Mouse (Mus musculus) cerebellum, adult 2 months (tissue): ENCODE measurements around the gene Arhgap19.

ENCODE experiments used
- CTCF ChIP-seq: fragments of 200-500 bp; IDR thresholded peaks from 2 replicates; pipeline ENCODE4 v1.5.1; 2011; ENCODE audit warnings: low read depth, mild to moderate bottlenecking, control low read depth, low read length, moderate library complexity, borderline replicate concordance; ENCODE audit not compliant: insufficient read depth
- POLR2A ChIP-seq: fragments of 200-500 bp; IDR thresholded peaks from 2 replicates; pipeline ENCODE4 v1.6.1; 2011; ENCODE audit warnings: low read length, control low read depth, borderline replicate concordance; ENCODE audit not compliant: insufficient read depth

GRCm38 (mm10) chr19:41824950-41825349 lies 23.1 kb upstream of the Arhgap19 start:
- no peak for TF ChIP-seq CTCF
- TF ChIP-seq POLR2A, result no peak
